Mouse (Mus musculus): ENCODE measurements around the gene Tbx21. TPM values are rescaled to one million over a fixed set of nuclear protein-coding genes. Genes with fewer than 3 reads are reported as not detected.

Gene Tbx21
- polyA plus RNA-seq, 1 experiment = 0.23 TPM

DNA sequence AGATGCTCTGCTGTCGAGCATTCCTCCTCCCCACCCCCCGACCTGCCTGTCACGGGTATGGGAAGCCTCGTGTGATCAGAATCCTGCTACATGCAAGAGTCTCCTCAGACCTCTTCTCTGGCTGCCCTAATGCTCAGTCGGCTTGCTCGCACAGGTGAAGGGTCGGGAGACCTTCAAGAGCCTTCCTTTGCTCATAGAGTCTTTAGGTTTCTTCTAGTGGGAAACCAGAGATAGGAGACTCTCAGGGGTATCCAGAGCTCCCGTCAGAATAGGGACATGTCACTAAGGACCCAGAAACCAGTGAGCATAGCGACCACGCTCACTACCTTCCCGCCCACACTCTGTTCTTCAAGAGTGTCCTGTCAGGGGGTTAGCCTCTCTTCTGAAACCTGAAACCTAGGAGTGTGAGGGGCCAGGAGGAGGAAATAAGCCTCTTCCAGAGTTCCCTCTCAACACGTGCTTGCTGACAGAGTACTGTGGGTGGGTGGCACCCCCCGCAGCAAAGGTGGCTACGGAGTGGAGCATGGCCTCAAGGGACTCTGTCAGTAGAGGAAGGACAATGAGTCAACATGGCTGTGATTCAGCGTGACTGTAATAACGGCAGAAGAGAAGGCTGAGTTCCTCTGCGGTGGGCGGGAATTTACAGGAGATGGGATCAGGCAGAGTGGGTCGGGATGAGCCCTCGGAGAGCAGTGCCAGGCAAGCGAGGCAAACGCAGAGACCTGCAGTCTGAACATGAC lies 31.6 kb downstream of the Tbx21 start:
- no peak for DNase-seq (ENCODE audit: low read depth)

DNA sequence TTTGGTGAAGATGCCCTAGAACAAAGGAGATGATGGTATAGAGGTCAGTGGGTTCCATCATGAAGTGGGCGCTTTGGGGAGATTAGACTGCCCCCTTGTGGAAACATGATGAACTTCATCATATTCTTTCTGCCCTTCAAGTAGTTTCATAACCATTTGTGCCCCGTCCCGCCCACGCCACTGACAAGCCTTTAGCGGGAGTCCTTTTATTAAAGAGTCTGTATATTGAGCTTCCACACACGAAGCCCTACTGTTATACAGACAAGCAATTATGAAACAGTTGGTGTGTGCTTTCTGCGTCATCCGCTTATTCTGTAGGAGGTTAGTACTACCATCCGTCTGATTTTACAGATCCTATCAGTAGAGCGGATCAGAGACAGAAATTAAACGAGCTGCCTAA lies 32.2 kb downstream of the Tbx21 start:
- DNase-seq (ENCODE audit: low read depth) = peak; percentile 24

DNA sequence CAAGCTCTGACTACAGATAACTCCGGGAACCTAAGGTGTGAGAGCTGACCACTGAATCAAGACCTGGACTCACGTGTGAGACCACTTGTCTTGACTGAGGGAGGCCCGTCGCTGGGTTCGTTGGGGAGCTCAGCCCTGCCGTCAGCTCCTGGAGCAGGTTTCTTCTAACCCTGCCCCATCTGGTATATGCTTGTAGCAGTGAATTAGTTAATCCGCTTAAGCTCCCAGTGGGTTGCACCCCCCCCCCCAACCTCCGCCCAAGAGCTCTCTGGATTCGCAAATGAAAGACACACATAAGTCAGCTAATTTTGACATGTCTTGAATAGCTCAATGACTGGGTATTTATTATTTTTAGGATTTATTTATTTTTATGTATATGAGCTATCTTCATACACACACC lies 34.8 kb downstream of the Tbx21 start:
- DNase-seq (ENCODE audit: low read depth) = no peak

DNA sequence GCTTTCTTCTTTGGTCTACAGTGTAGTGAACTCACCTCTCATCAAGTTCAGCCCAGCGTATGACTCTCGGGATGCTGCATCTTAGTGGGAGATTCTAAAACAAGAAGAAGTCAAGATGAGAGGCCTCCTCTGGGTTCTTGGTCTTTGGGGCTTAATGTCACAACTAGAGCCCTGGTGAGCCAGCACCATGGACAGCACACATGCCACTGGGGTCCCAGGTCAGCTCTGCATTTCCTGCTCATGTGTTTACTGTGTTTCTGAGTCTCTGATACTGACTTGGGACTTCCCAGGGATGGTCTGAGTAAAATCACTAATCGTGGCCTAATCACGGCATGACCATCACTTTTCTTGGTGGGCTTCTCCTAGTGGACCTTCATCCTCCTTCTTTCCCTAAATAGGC lies 36.4 kb downstream of the Tbx21 start:
- DNase-seq (ENCODE audit: low read depth) = no peak

DNA sequence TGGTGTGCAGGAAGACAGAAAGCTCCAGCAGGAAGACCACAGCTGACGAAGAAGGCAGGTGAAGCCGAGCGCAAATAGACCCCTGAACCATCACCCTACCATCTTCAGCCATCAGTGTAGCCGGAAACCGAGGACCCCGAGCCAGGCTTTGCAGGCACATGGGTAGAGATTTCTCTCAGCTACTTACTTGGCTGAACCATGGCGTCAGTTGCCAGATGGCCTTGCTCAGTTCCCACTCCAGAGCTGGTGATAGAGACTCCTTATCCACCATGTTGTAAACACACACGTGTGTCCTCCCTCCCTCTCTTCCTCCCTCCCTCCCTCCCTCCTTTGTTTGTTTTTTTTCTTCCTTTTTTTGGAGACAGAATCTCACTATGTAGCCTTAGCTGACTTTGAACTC lies 40.9 kb downstream of the Tbx21 start:
- no peak for DNase-seq (ENCODE audit: low read depth)

DNA sequence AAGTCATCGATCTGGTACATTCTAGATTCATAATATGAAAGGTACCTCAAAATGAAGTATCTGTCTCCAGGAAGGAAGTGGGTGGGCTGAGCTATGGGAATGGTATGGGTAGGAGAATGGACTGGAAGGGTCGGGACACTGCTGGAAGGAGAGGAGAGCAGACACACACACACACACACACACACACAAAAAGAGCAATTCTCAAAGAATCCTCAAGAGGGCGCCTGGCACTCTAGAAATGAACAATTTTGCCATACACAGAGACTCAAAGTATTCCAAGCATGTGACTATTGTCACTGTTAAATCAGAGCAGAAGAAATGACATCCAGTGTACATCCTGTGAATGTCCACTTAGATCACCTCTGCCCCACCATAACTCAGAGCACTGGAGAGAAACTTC lies 42.6 kb downstream of the Tbx21 start:
- no peak for DNase-seq (ENCODE audit: low read depth)

DNA sequence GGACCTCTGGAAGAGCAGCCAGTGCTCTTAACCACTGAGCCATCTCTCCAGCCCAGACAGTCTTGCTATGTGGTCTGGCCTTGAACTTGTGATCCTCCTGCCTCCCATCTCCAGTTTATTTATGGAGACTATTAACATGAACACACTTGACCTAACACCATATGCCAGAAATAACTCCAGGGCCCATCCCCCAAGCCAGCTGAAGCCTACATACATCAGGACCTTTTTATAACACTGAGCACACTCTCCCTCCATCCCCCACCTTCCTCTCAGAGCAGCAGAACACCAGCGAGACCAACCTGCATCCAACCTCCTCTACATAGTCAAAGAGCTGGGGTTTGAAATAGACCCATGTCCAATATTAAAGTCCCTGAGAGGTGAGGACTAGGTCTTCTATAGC lies 44.0 kb downstream of the Tbx21 start:
- DNase-seq (ENCODE audit: low read depth) = no peak

DNA sequence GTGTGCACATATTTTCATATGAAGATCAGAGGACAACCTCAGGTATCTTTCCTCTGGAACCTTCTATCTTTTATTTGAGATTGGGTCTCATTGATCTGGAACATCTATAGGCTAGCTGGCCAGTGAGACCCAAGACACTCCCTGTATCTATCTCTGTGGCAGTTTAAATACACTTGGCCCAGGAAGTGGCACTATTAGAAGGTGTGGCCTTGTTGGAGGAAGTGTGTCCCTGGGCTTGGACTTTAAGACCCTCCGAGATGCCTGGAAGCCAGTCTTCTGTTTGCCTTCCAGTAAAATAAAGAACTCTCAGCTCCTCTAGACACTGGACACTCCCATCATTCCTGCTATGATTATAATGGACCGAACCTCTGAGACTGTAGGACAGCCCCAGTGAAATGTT lies 45.4 kb downstream of the Tbx21 start:
- DNase-seq (ENCODE audit: low read depth) = no peak

DNA sequence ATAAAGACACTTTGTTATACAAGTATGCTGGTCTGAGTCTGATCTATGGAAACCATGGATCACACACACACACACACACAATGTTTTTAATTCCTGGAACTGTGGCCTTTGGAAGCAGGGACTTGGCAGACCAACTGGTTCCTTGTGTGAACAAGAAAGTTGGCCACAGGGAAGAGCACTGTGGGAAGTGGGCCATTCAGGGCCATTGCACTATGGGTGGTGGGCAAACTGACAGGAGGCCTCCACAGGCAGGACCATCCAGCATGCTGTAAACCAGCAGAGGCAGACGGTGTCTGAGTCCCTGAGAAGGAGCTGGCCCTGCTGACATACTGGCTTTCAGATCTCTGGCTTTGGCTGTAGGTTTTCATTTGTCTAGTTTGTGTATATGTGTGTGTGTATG lies 45.8 kb downstream of the Tbx21 start:
- no peak for DNase-seq (ENCODE audit: low read depth)

DNA sequence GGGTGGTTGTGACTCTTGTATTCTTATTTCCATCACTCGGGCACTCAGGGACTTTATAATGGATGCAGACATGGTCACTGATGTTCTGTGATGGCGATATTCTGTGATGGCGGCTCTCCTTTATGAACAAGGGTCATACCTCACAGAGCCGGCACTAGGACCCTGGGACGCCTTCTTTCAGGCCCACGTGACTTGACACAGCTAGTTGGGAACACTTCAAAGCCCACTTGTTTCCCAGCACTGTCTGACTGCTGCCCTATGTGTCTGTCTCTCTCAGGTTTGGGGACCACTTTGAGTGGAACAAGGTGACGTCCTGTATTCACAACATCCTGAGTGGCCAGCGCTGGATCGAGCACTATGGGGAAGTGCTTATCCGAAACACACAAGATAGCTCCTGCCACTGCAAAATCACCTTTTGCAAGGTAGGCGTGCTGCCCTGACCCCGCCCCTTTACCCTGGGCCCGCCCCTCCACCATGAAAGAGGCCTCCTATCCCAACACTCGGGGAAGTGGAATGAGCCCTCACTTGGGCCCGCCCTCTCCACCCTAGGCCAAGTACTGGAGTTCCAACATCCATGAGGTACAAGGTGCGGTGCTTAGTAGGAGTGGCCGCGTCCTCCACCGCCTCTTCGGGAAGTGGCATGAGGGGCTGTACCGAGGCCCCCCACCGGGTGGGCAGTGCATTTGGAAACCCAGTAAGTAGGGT lies 48.3 kb downstream of the Tbx21 start:
- DNase-seq (ENCODE audit: low read depth) = no peak

DNA sequence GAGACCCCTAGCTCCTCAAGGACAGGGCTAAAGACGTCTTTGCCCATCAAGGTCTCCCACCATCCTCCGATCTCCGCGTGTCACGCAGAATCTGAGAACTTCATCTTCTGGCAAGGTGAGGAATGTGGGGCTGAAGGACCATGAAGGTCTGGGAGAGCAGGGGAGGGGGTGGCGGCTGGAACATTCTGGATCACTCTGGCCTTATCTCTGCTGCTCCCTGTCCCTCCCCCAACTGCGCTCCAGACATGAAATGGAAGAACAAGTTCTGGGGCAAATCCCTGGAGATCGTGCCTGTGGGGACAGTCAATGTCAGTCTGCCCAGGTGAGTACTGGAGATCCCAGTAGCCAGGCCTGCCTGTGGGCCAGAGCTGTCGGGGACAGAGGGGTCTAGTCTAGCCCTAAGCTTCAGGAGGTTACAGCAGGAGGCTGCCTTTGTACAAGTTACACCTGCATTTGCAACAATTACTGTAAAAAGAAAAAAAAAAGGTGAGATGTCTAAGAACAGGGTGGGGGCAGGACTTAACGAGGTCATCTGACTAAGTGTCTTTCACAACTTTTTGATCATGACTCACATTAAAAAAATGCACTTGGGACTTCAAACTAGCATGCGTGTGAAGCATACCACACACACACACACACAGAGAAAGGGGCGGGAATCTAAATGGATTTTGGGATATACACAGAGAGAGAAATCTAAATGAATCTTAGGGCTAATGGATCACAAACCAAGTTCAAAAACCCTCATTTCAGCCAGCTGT lies 49.4 kb downstream of the Tbx21 start:
- DNase-seq (ENCODE audit: low read depth) = no peak

DNA sequence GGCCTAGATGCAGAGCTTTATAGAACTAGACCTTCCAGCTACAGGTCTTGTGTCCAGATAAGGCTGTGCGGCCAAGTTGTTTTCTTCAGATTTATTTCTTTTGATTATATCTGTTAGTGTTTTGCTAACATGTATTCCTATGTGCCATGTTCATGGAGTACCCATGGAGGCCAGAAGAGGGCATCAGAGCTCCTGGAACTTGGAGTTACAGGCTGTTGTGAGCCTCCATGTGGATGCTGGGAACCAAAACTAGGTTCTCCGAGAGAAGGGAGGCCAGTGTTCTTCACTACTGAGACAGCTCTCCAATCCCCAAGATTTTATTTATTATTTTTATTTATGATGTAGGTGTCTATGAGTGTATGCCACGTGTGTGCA lies 51.2 kb downstream of the Tbx21 start:
- no peak for DNase-seq (ENCODE audit: low read depth)

DNA sequence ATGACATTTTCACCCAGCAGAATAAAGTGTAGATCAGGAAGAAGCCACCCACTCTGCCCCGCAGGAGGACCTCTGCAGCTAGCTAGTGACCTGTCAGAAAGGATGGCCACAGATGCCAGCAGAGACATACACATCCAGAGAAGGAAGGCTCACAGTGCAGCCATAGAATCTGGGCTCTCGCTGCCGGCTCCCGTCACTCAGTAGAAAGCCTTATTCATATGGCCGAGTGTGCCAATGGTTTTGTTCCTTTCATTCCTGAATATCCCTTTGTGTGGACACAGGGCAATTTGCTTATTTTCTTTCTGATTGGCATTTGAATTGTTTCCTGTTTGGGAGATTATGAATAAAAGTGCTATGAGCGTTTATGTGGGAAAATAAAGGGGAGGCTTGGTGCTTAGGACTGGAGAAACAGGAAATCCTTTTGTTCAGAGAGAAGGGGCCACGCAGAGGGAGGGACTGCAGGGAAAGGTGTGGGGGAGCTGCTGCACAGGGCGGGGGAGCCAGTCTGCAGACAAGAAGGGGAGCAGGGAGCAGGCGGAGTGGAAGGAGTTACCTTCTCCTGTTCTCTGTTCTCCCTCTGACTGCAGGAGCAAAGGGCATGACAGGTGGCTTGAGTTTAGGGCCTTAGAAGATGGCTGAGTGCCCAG lies 51.7 kb downstream of the Tbx21 start:
- DNase-seq (ENCODE audit: low read depth) = no peak

DNA sequence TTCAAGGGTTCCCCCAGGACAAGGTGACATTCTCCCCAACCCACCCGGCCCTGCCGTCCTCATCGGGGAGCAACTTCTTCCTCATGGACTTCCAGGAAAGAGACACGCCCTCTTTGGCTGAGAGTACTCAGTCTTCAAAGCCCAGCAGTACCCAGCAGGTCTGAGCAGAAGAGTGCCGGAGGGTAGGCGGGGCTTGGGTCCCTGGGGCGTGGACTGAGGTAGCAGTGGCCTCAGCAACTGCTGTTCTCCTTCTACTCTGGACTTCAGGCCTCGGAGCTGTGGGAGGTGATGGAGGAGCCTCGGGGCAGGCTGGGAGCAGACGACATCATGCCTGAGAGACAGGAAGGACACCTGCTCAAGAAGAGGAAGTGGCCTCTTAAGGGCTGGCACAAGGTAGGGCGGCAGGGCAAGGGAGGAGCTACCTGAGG lies 62.9 kb downstream of the Tbx21 start:
- no peak for DNase-seq (ENCODE audit: low read depth)

DNA sequence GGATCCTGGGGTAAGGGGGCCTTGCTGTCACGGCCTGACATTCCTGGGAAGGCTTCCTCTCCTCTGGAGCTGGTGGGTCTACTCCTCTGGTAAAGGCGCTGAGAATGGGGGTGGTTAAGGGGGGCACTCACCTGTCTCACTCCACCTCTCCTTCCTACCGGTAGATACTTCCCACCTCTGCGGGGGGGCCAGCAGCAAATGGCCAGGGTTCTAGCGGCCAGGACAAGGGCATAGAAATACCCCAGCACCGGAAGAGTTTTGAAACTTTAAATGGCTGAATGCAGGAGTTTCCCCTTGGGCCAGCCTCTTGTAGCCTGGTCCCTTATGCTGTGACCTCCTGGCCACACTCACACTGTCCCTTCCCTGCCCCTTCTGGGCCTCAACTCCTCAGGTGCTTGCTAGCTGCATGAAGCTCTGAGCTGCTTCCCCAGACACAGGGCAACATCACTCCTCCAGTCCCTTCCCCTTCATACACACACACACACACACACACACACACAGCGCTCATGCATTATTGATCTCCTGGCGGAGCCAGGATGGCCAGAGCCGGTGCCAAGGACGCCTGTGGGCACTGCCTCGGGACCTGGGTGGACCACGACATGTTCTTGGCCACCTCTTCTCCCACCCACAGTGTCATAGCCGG lies 64.1 kb downstream of the Tbx21 start:
- no peak for DNase-seq (ENCODE audit: low read depth)

DNA sequence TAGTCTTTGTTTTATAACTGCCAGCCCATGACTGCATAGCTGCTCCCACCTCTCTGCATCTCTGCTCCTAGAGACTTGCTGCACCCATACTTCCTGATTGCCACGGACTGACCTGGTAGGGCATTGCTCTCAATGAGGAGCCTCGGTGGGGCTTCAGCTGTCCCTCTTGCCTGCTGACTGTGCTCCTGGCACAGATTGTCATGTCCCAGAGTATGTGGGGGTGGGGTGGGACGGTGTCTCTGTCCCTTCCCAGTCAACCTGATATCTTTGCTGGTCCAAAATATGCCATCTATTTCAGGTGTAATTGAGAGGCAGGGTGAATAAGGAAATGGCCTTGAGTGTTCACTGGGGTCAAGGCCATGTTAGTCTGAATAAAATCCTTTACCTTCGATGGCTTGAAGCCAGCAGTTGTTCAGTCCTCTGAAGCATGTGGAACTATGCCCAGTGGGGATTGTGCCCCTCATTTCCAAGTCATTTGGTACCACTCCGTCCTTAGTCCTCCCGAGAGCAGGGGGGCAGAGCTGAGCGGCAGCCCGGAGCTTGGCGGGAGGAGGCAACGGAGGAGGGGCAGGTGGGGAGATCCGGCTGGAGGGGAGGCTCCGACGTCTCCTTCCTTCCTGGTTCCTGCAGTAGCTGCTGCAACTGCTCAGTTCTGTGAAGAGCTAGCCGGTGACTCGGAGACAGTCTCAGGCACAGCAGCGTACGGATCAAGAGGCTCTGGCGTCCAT lies 64.8 kb downstream of the Tbx21 start, which contains the start of gene Osbpl7:
Gene Osbpl7, plus strand, starts transcription at position 413 of the 728 bp plus-strand sequence.
- no peak for DNase-seq (ENCODE audit: low read depth)

DNA sequence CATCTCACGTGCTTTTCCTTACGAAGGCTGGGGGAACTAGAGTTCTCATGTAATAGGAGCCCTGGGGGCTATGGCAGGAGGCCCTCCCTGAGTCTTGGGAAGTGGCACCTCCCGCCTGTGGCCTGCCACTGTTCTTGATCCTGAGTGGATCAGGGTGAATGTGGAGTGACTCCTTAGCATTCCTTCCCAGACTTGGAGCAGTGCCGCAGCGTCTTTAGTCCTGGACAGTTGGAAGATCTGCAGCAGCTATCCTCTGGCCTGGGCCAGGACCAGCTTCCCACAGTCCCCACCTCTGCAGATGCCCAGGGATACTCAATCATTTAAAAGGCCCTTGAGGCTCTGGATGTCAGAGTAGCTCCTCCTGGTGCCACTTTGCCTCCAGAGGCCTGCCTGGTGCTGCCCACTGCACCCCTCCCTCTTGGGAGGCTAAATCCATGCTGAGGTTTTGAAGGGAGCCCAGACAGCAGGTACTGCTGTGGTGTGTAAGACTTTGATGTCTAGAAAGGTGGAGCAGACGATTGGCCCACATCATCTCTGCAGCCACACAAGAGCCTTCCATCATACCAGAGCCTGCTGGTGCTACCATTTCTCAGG lies 65.5 kb downstream of the Tbx21 start:
- DNase-seq (ENCODE audit: low read depth) = no peak

DNA sequence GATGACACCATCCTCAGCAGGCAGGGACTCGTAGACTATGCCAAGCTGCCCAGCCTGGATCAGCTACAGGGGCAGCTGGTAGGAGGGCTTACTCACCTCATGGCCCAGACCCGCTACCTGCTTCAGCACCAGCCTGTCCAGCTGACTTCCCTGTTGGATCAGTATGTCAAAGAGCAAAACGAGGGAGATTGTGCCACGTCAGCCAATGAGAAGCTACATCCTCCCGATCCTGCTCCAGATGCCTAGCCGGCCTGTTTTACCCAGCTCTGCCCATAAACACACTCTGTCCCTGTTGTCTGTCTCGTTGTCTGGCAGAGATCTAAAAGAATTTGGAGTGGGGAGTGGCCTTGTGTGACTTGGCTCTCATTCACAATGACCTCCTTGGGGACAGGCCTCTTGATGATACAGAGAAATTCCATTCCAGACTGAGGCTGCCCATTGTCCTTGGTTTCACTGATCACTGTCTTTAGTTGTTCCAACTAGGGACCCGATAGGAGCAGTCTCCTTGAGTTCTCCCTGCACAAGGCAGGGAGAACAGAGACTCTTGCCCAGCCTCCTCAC lies 67.0 kb downstream of the Tbx21 start:
- DNase-seq (ENCODE audit: low read depth) = no peak
